Mouse (Mus musculus) liver, embryonic 15.5 days (tissue): Measurements from ENCODE around the gene Igf1. TPM values are rescaled to one million over a fixed set of nuclear protein-coding genes. Genes with fewer than 3 reads are reported as not detected.

Experiments
- ATAC-seq: fragments of 200-750 bp; cut with Nextera tagmentation; 2 replicates; pipeline ENCODE4 v1.8.0; 2017; ENCODE audit warnings: moderate number of reproducible peaks, mild to moderate bottlenecking, moderate library complexity; ENCODE audit not compliant: insufficient read depth
- H3K27ac ChIP-seq: fragments of 300-500 bp; sonication (generic); replicated peaks from 2 replicates; pipeline ENCODE4 v1.5.1; 2015; ENCODE audit warnings: mild to moderate bottlenecking, inconsistent platforms
- H3K27me3 ChIP-seq: fragments of 300-500 bp; sonication (generic); 2 replicates; pipeline ENCODE4 v1.6.1; 2015; ENCODE audit warnings: mild to moderate bottlenecking, inconsistent platforms
- H3K36me3 ChIP-seq: fragments of 300-500 bp; sonication (generic); replicated peaks from 2 replicates; pipeline ENCODE4 v1.6.1; 2015; ENCODE audit warnings: moderate library complexity, mild to moderate bottlenecking, inconsistent platforms
- H3K4me1 ChIP-seq: fragments of 300-500 bp; sonication (generic); replicated peaks from 2 replicates; pipeline ENCODE4 v1.6.1; 2015; ENCODE audit warnings: inconsistent platforms
- H3K4me2 ChIP-seq: fragments of 300-500 bp; sonication (generic); 2 replicates; pipeline ENCODE4 v1.6.1; 2015; ENCODE audit warnings: moderate library complexity, mild to moderate bottlenecking, inconsistent platforms
- H3K4me3 ChIP-seq: fragments of 300-500 bp; sonication (generic); replicated peaks from 2 replicates; pipeline ENCODE4 v1.5.1; 2015; ENCODE audit warnings: mild to moderate bottlenecking, inconsistent platforms
- H3K9ac ChIP-seq: fragments of 300-500 bp; sonication (generic); 2 replicates; pipeline ENCODE4 v1.6.1; 2015; ENCODE audit warnings: moderate library complexity, mild to moderate bottlenecking, inconsistent platforms
- H3K9me3 ChIP-seq: fragments of 300-500 bp; sonication (generic); replicated peaks from 2 replicates; pipeline ENCODE4 v1.6.1; 2016; ENCODE audit warnings: inconsistent platforms
- WGBS: fragments of 180-500 bp; shearing (Covaris S2); methylation state at CpG from one replicate; pipeline ENCODE4 v1.1.7; 2015; ENCODE audit warnings: mixed read lengths; ENCODE audit not compliant: insufficient replicate concordance; 5-methylcytosine and 5-hydroxymethylcytosine counted together
- polyA plus RNA-seq: library from polyadenylated mRNA; unstranded; fragments of >200 nt; fragmentation: Nextera tagmentation; extraction: Ambion mirVana; gene quantifications from 2 replicates; pipeline ENCODE4 v1.2.1, GENCODE M21; 2015

Gene Igf1
- polyA plus RNA-seq, 1 experiment from 2014 or later, result 12.5 TPM

- no peak for ATAC-seq
- Histone ChIP-seq H3K4me1 (no peaks in the 10 kb centered on the region), H3K9ac (no peak overlapping the region), H3K36me3 (no peaks in the 10 kb centered on the region), H3K27ac (no peak overlapping the region), H3K4me2 (no peak overlapping the region), H3K4me3 (no peak overlapping the region), H3K27me3 (no peaks in the 10 kb centered on the region), H3K9me3 (no peaks in the 10 kb centered on the region)
- 51% methylated on average over 5 of the region's 5 CpGs for WGBS
Observed at GRCm38 (mm10) chr10:87872854-87873253, 14.8 kb downstream of the Igf1 start.

- Histone ChIP-seq H3K4me2 (no peak overlapping the region), H3K4me1 (no peaks in the 10 kb centered on the region), H3K27ac (no peak overlapping the region), H3K4me3 (no peak overlapping the region), H3K9me3 (no peaks in the 10 kb centered on the region), H3K27me3 (no peaks in the 10 kb centered on the region), H3K9ac (no peak overlapping the region), H3K36me3 (no peaks in the 10 kb centered on the region)
- ATAC-seq, result no peak
- WGBS, result 73% methylated on average over 3 of the region's 3 CpGs
Observed at GRCm38 (mm10) chr10:87873516-87873915, 15.5 kb downstream of the Igf1 start.

- H3K9me3 ChIP-seq, result no peaks in the 10 kb centered on the region
Observed at GRCm38 (mm10) chr10:87880071-87880785, 22.2 kb downstream of the Igf1 start.

GRCm38 (mm10) chr10:87885326-87886040 is 27.4 kb downstream of the Igf1 start:
- H3K27ac ChIP-seq, result no peak overlapping the region
- no peak overlapping the region for H3K4me2 ChIP-seq
- ATAC-seq, result no peak
- no peaks in the 10 kb centered on the region for H3K27me3 ChIP-seq
- no peak overlapping the region for H3K9ac ChIP-seq
- no peaks in the 10 kb centered on the region for H3K9me3 ChIP-seq
- no peaks in the 10 kb centered on the region for H3K4me1 ChIP-seq
- WGBS, result 53% methylated on average over 2 of the region's 2 CpGs
- H3K4me3 ChIP-seq, result no peak overlapping the region
- H3K36me3 ChIP-seq, result no peaks in the 10 kb centered on the region

More at GRCm38 (mm10) chr10:87880071-87880785, 22.2 kb downstream of the Igf1 start:
- H3K4me1 ChIP-seq, result no peaks in the 10 kb centered on the region
- no peak overlapping the region for H3K4me3 ChIP-seq
- no peaks in the 10 kb centered on the region for H3K36me3 ChIP-seq
- 64% methylated on average over 7 of the region's 7 CpGs for WGBS
- no peak overlapping the region for H3K27ac ChIP-seq
- H3K27me3 ChIP-seq, result no peaks in the 10 kb centered on the region
- H3K4me2 ChIP-seq, result no peak overlapping the region
- ATAC-seq, result no peak
- H3K9ac ChIP-seq, result no peak overlapping the region

- H3K4me1 ChIP-seq, result no peaks in the 10 kb centered on the region
- H3K9ac ChIP-seq, result no peak overlapping the region
- no peaks in the 10 kb centered on the region for H3K9me3 ChIP-seq
- H3K27ac ChIP-seq, result no peak overlapping the region
- H3K36me3 ChIP-seq, result no peaks in the 10 kb centered on the region
- no peak overlapping the region for H3K4me2 ChIP-seq
- H3K27me3 ChIP-seq, result no peaks in the 10 kb centered on the region
- no peak for ATAC-seq
- H3K4me3 ChIP-seq, result no peak overlapping the region
Observed at GRCm38 (mm10) chr10:87889850-87890249, 31.8 kb downstream of the Igf1 start.

GRCm38 (mm10) chr10:87892256-87892655 is 34.2 kb downstream of the Igf1 start:
- no peaks in the 10 kb centered on the region for H3K9me3 ChIP-seq
- H3K4me3 ChIP-seq, result no peak overlapping the region
- H3K4me1 ChIP-seq, result no peaks in the 10 kb centered on the region
- H3K27me3 ChIP-seq, result no peaks in the 10 kb centered on the region
- ATAC-seq, result no peak
- H3K4me2 ChIP-seq, result no peak overlapping the region
- no peak overlapping the region for H3K9ac ChIP-seq
- no peak overlapping the region for H3K27ac ChIP-seq
- H3K36me3 ChIP-seq, result no peaks in the 10 kb centered on the region

- no peak overlapping the region for H3K27ac ChIP-seq
- no peak overlapping the region for H3K4me2 ChIP-seq
- no peak overlapping the region for H3K4me3 ChIP-seq
- H3K27me3 ChIP-seq, result no peaks in the 10 kb centered on the region
- no peaks in the 10 kb centered on the region for H3K9me3 ChIP-seq
- ATAC-seq, result no peak
- no peaks in the 10 kb centered on the region for H3K4me1 ChIP-seq
- H3K9ac ChIP-seq, result no peak overlapping the region
- 53% methylated on average over 1 of the region's 1 CpGs for WGBS
- H3K36me3 ChIP-seq, result no peaks in the 10 kb centered on the region
Observed at GRCm38 (mm10) chr10:87893272-87893671, 35.2 kb downstream of the Igf1 start.

GRCm38 (mm10) chr10:87894461-87895120 is 36.5 kb downstream of the Igf1 start:
- no peaks in the 10 kb centered on the region for H3K4me1 ChIP-seq
- H3K9ac ChIP-seq, result no peak overlapping the region
- H3K36me3 ChIP-seq, result no peaks in the 10 kb centered on the region
- no peaks in the 10 kb centered on the region for H3K9me3 ChIP-seq
- no peak overlapping the region for H3K27ac ChIP-seq
- no peak for ATAC-seq
- 52% methylated on average over 4 of the region's 4 CpGs for WGBS
- H3K4me3 ChIP-seq, result no peak overlapping the region
- no peak overlapping the region for H3K4me2 ChIP-seq
- no peaks in the 10 kb centered on the region for H3K27me3 ChIP-seq

GRCm38 (mm10) chr10:87895351-87895750 is 37.3 kb downstream of the Igf1 start:
- 43% methylated on average over 2 of the region's 2 CpGs for WGBS
- no peak overlapping the region for H3K4me3 ChIP-seq
- H3K4me1 ChIP-seq, result no peaks in the 10 kb centered on the region
- H3K36me3 ChIP-seq, result no peaks in the 10 kb centered on the region
- no peak overlapping the region for H3K4me2 ChIP-seq
- H3K27me3 ChIP-seq, result no peaks in the 10 kb centered on the region
- no peak for ATAC-seq
- no peak overlapping the region for H3K27ac ChIP-seq
- H3K9me3 ChIP-seq, result no peaks in the 10 kb centered on the region
- no peak overlapping the region for H3K9ac ChIP-seq

GRCm38 (mm10) chr10:87897331-87897730 is 39.3 kb downstream of the Igf1 start:
- no peaks in the 10 kb centered on the region for H3K36me3 ChIP-seq
- no peak overlapping the region for H3K4me3 ChIP-seq
- H3K27me3 ChIP-seq, result no peaks in the 10 kb centered on the region
- no peak overlapping the region for H3K4me2 ChIP-seq
- H3K9ac ChIP-seq, result no peak overlapping the region
- 61% methylated on average over 4 of the region's 4 CpGs for WGBS
- no peaks in the 10 kb centered on the region for H3K9me3 ChIP-seq
- no peak for ATAC-seq
- no peaks in the 10 kb centered on the region for H3K4me1 ChIP-seq
- no peak overlapping the region for H3K27ac ChIP-seq

GRCm38 (mm10) chr10:87898826-87899225 is 40.8 kb downstream of the Igf1 start:
- Histone ChIP-seq H3K27me3 (no peaks in the 10 kb centered on the region), H3K4me1 (no peaks in the 10 kb centered on the region), H3K9ac (no peak overlapping the region), H3K4me3 (no peak overlapping the region), H3K4me2 (no peak overlapping the region), H3K36me3 (no peaks in the 10 kb centered on the region), H3K9me3 (no peaks in the 10 kb centered on the region), H3K27ac (no peak overlapping the region)
- no peak for ATAC-seq
- WGBS, result 63% methylated on average over 3 of the region's 3 CpGs
